Mouse (Mus musculus) midbrain, postnatal 0 days (tissue): Measurements from ENCODE around the gene Ampd1. TPM values are rescaled to one million over a fixed set of nuclear protein-coding genes. Genes with fewer than 3 reads are reported as not detected.

ENCODE experiments used
- ATAC-seq: fragments of 200-750 bp; cut with Nextera tagmentation; 2 replicates; pipeline ENCODE4 v1.8.0; 2017; ENCODE audit warnings: moderate number of reproducible peaks, mild to moderate bottlenecking, moderate TSS enrichment, moderate library complexity; ENCODE audit not compliant: low FRiP score
- DNase-seq: peaks from one replicate; pipeline ENCODE4 v3.0.0-alpha.2; 2015; ENCODE audit warnings: low spot score
- H3K27ac ChIP-seq: fragments of 300-500 bp; sonication (generic); 2 replicates; pipeline ENCODE4 v1.5.1; 2014; ENCODE audit warnings: low read depth, mild to moderate bottlenecking, low read length, mixed read lengths
- H3K27me3 ChIP-seq: fragments of 300-500 bp; sonication (generic); 2 replicates; pipeline ENCODE4 v1.6.1; 2014; ENCODE audit warnings: low read length, control low read depth, mixed read lengths; ENCODE audit not compliant: insufficient read depth
- H3K36me3 ChIP-seq: fragments of 300-500 bp; sonication (generic); 2 replicates; pipeline ENCODE4 v1.6.1; 2014; ENCODE audit warnings: low read length, control low read depth, mixed read lengths; ENCODE audit not compliant: insufficient read depth
- H3K4me1 ChIP-seq: fragments of 300-500 bp; sonication (generic); 2 replicates; pipeline ENCODE4 v1.6.1; 2014; ENCODE audit warnings: mild to moderate bottlenecking, control low read depth, antibody characterized with exemption, low read length, mixed read lengths; ENCODE audit not compliant: insufficient read depth
- H3K4me2 ChIP-seq: fragments of 300-500 bp; sonication (generic); 2 replicates; pipeline ENCODE4 v1.6.1; 2014; ENCODE audit warnings: low read depth, mild to moderate bottlenecking, low read length, mixed read lengths; ENCODE audit not compliant: poor library complexity, severe bottlenecking
- H3K4me3 ChIP-seq: fragments of 300-500 bp; sonication (generic); 2 replicates; pipeline ENCODE4 v1.5.1; 2014; ENCODE audit warnings: low read depth, mild to moderate bottlenecking, low read length, moderate library complexity
- H3K9ac ChIP-seq: fragments of 300-500 bp; sonication (generic); replicated peaks from 2 replicates; pipeline ENCODE4 v1.6.1; 2014; ENCODE audit warnings: mild to moderate bottlenecking, low read length, moderate library complexity, mixed read lengths; ENCODE audit not compliant: poor library complexity, severe bottlenecking
- H3K9me3 ChIP-seq: fragments of 300-500 bp; sonication (generic); 2 replicates; pipeline ENCODE4 v1.6.1; 2016; ENCODE audit warnings: low read length, control low read depth
- CTCF ChIP-seq: IDR thresholded peaks from 2 replicates; pipeline ENCODE4 v1.5.1; 2016; ENCODE audit warnings: antibody characterized with exemption, mild to moderate bottlenecking
- WGBS: fragments of 180-500 bp; shearing (Covaris S2); extraction: QIAGEN DNeasy Blood & Tissue Kit; methylation state at CpG from one replicate; pipeline ENCODE4 v1.1.7; 2014; 5-methylcytosine and 5-hydroxymethylcytosine counted together
- polyA plus RNA-seq: library from polyadenylated mRNA; unstranded; fragments of >200 nt; fragmentation: Nextera tagmentation; extraction: Ambion mirVana; gene quantifications from 2 replicates; pipeline ENCODE4 v1.2.1, GENCODE M21; 2015
- total RNA-seq: library from RNA; depleted of rRNA; stranded (reverse); fragments of >200 nt; gene quantifications from 2 replicates; pipeline ENCODE4 v1.2.3, GENCODE M21; 2014

The Ampd1 gene
- total and polyA plus RNA-seq, 2 experiments from 2014 or later = not detected

DNA sequence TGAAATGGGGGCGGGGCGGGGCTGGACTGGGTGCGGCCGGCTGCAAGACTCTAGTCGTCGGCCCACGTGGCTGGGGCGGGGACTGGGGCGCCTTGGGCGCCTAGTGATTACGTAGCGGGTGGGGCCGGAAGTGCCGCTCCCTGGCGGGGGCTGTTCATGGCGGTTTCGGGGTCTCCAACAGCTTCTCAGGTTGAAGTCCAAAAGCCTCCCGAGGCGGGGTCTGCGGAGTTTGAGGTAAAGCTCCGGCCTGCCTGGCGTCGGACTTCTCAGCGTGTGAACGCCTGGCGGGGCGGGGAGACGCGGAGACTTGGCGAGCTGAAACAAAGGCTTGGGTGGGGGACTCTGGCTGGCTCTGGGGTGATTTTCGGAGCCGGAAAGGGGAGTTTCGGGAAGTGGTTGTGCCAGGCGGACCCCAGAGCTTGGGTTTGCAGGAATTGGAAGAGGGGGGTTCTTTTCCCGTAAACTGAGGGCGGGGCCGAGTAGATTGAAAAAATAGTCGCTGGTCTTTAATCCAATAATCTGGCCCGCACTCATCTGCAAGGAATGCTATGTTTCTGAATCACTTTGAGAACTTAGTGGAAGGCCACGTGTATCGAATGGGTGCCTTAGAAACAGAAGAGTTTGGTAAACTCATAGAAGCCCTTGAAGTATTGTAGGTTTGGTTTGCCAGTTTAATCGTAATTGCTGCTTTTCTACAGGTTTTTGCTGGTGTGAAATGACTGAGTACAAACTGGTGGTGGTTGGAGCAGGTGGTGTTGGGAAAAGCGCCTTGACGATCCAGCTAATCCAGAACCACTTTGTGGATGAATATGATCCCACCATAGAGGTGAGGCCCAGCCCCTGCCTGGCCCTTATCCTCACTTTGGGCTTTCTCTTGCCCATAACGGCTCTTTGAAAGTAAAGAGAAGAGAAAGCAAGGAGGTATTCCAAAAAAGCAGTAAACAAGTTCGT, 15.3 kb upstream of the Ampd1 start, which contains the start of gene Nras:
Gene Nras, plus strand, starts transcription at position 79 of the 951 bp plus-strand sequence.
- peak; percentile 97 for DNase-seq
- peak within 1 kb of the TSS; percentile 79 for H3K27ac ChIP-seq
- H3K9me3 ChIP-seq = no peaks in the 10 kb centered on the region
- ATAC-seq = peak; percentile 99
- peaks cover 47% of the 10 kb centered on the region for H3K36me3 ChIP-seq
- H3K4me3 ChIP-seq = peak within 1 kb of the TSS; percentile 69
- WGBS = 3% methylated on average over 46 of the region's 46 CpGs
- peak within 1 kb of the TSS; percentile 81 for H3K9ac ChIP-seq
- H3K4me1 ChIP-seq = no peaks in the 10 kb centered on the region
- peak within 1 kb of the TSS; percentile 66 for H3K4me2 ChIP-seq
- 0 out of 2 replicates have a peak, but pooled peaks have one; percentile 3 for TF ChIP-seq CTCF
- H3K27me3 ChIP-seq = no peaks in the 10 kb centered on the region

DNA sequence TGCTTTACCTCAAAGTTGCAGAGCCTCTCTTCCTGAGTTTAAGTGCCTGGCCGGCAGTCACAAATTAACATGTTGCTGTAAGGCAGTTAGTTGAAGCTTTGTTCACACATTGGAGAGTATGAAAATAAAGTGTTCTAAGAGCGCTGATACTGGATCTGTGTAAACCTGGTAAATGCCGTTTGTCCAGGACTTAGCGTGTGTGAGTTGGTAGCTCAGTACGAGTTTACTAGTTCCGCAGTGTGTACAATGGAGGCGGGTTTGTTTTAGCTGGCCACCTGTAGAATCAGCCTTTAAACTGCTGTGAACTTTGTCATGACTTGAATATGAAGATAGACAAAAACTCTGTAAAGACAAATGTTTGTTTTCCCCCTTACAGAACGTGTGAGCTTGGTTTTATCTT, 6.9 kb upstream of the Ampd1 start:
- no peak for ATAC-seq
- WGBS = 92% methylated on average over 8 of the region's 8 CpGs
- peaks cover 33% of the 10 kb centered on the region; the same call in 1 of the 2 replicates for H3K36me3 ChIP-seq

DNA sequence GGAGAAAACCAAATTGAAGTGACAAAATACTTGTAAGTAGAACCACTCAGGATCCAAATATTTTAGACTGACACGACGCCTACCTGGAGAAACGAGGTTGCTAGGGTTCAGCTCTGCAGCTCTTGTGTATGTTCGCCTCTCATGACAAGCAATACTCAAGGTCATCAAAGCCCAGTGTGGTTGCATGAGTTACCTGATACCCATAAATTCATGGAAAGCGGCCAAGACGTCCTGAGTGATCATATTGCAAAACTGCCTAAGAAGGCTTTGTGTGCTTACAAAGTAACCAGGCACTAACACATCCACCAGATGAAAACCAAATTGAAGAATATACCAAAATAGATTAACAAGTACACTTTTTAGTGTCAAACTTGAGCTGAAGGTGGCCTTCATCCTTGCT, 4.8 kb upstream of the Ampd1 start:
- Histone ChIP-seq H3K36me3 (peaks cover 17% of the 10 kb centered on the region; the same call in 1 of the 2 replicates), H3K4me2 (no peak overlapping the region), H3K4me3 (no peak overlapping the region), H3K27ac (no peak overlapping the region), H3K9me3 (no peaks in the 10 kb centered on the region), H3K27me3 (no peaks in the 10 kb centered on the region), H3K9ac (no peak overlapping the region), H3K4me1 (no peaks in the 10 kb centered on the region)
- ATAC-seq (no peak), DNase-seq (no peak)
- WGBS = 95% methylated on average over 6 of the region's 6 CpGs
- TF ChIP-seq CTCF = no peak

More for the DNA sequence above, 6.9 kb upstream of the Ampd1 start:
- H3K9ac ChIP-seq = no peak overlapping the region
- no peaks in the 10 kb centered on the region for H3K27me3 ChIP-seq
- H3K4me2 ChIP-seq = no peak overlapping the region
- DNase-seq = no peak
- no peaks in the 10 kb centered on the region for H3K4me1 ChIP-seq
- H3K9me3 ChIP-seq = no peaks in the 10 kb centered on the region
- H3K4me3 ChIP-seq = no peak overlapping the region
- H3K27ac ChIP-seq = no peak overlapping the region
- TF ChIP-seq CTCF = no peak

DNA sequence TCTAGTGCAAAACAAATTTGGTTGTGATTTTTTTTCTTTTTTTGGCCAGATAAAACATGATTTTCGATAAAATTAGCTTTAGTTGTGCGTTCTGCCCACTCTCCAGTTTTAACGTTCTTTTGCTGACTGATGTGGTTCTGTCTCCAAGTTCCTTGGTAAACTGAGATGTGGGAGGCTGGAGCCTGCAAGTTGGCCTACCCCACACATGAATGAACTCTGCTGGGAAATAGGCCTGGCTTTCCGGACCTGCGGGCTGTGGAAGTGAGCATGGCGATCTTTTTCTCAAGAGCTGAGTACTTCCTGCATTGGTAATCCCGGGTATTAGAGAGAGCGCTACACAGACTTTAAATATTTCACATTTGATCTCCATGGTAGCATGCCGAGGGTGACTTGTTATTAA, 2.1 kb downstream of the Ampd1 start:
- Histone ChIP-seq H3K4me1 (no peaks in the 10 kb centered on the region), H3K9me3 (no peaks in the 10 kb centered on the region), H3K4me2 (no peak overlapping the region), H3K36me3 (no peaks in the 10 kb centered on the region), H3K9ac (no peak overlapping the region), H3K27me3 (no peaks in the 10 kb centered on the region), H3K27ac (no peak overlapping the region), H3K4me3 (no peak overlapping the region)
- 91% methylated on average over 9 of the region's 9 CpGs for WGBS
- DNase-seq (no peak), ATAC-seq (no peak)
- TF ChIP-seq CTCF = no peak

DNA sequence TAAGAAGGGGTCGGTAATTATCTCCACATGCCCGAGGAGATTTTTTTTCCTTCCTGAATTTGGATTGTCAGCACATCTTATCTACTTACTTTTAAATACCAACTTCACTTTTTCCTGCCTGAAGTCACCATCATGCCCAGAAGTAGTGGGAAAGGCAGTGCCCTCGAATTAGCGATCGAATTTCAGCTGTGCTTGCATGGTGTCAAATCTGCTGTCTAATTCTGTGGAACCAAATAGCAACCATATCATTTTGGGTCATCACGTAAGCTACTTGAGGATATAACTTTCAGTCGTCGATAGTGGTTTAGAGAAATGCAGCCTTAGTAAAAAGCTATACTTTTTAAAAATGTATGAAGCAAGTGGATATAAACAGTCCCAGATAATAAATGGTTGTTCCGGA, 2.7 kb downstream of the Ampd1 start:
- Histone ChIP-seq H3K4me1 (no peaks in the 10 kb centered on the region), H3K9ac (no peak overlapping the region), H3K9me3 (no peaks in the 10 kb centered on the region), H3K27me3 (no peaks in the 10 kb centered on the region), H3K36me3 (no peaks in the 10 kb centered on the region), H3K4me2 (no peak overlapping the region), H3K27ac (no peak overlapping the region), H3K4me3 (no peak overlapping the region)
- ATAC-seq = no peak
- DNase-seq = no peak
- whole genome bisulfite sequencing = 92% methylated on average over 9 of the region's 9 CpGs
- TF ChIP-seq CTCF = no peak

DNA sequence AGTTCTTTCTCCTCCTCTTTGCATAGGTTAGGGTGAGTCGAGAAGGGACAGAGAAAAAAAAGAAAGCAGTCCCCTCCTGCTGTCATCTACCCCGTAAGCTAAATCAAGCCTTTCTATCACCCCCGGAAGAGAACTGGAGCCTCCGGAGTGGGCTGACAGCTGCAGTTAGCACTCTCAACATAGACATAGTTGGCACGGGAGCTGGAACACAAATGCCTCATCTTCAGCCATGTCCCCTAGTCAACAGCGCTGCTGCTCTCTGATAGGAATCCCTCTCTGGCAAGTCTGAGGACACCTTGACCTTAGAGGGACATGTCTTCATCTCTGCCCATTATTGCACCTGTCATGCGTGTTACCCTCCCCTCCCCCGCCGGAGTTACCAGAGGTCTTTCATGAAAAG, 5.5 kb downstream of the Ampd1 start:
- WGBS = 86% methylated on average over 9 of the region's 9 CpGs
- no peak for ATAC-seq
- H3K9ac ChIP-seq = no peak overlapping the region
- DNase-seq = no peak
- TF ChIP-seq CTCF = no peak
- H3K27ac ChIP-seq = no peak overlapping the region
- H3K36me3 ChIP-seq = no peaks in the 10 kb centered on the region
- no peaks in the 10 kb centered on the region for H3K27me3 ChIP-seq
- no peak overlapping the region for H3K4me2 ChIP-seq
- no peaks in the 10 kb centered on the region for H3K4me1 ChIP-seq
- H3K4me3 ChIP-seq = no peak overlapping the region
- H3K9me3 ChIP-seq = no peaks in the 10 kb centered on the region
